Mouse (Mus musculus) gastrocnemius, adult 2 months (tissue): Measurements from ENCODE around the gene Cage1. TPM values are rescaled to one million over a fixed set of nuclear protein-coding genes. Genes with fewer than 3 reads are reported as not detected.

Source experiments
- DNase-seq: peaks from one replicate; pipeline ENCODE4 v3.0.0; 2022
- H3K27ac ChIP-seq: fragments of 200-600 bp; 2 replicates; pipeline ENCODE4 v1.8.1; 2022; ENCODE audit warnings: mild to moderate bottlenecking
- H3K4me3 ChIP-seq: fragments of 200-600 bp; 2 replicates; pipeline ENCODE4 v1.8.1; 2022; ENCODE audit warnings: mild to moderate bottlenecking, moderate library complexity
- CTCF ChIP-seq: fragments of 200-600 bp; IDR thresholded peaks from 2 replicates; pipeline ENCODE4 v1.8.1; 2022; ENCODE audit warnings: antibody characterized with exemption, mild to moderate bottlenecking, moderate library complexity
- intact Hi-C: fragments of 180-260 bp; cut with DNase I; formaldehyde crosslinking; loops from one replicate; pipeline ENCODE4 v1.15.1; 2025
- long read RNA-seq, 2 experiments: library from polyadenylated mRNA; stranded (forward); transcript quantifications; one replicate each; pipeline ENCODE4 v2.0.0; 2021
- total RNA-seq, 2 experiments: library from RNA; stranded (reverse); gene quantifications; 2 replicates each; pipeline ENCODE4 v1.2.3; 2021

Cage1 gene
- 1 to 10 TPM in 1 of 2 experiments, under 1 TPM in 1; 0.74 to 1.5 TPM for total RNA-seq
- long read RNA-seq, experiment 1, partial matches to known transcripts, result 0 of 3 reads
- long read RNA-seq, experiment 1, other reads (novel, unspliced or antisense), result 2 of 3 reads
- long read RNA-seq, experiment 2, partial matches to known transcripts, result 0 of 2 reads
- long read RNA-seq, experiment 2, other reads (novel, unspliced or antisense), result 1 of 2 reads

DNA sequence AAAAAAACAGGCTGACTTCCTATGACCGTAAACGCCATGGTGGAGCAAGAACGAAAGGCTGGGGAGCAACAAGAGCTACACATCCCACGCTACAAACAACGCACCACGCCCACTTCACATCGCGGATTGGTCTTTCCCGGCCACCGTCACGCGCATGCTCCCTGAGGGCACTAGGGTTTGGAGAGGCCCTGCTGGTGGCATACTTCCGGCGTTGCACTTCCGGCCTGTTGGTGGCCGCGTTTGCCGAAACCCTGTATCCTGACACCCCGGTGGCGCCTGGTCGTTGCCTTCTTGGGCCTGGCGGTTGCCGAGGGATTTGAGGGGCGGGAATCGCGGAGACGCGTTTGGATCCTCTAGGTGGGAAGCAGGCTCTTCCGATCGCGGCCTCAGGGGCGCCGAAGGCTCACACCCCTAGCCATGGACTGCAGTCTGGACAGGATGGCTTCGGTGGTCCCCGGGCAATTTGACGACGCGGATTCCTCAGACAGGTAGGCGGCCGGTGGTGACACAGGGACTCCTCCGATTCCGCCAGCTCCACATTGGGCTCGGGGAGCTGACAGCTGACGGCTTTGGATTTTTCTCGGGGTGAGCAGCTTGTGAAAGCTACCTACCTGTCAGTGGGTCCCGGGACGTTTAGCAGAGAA lies at the start of gene Cage1:
Gene Cage1 (minus strand): TSS at position 26 of the 644 bp plus-strand sequence.
- DNase-seq, result peak; percentile 97
- peak within 1 kb of the TSS; percentile 99 for H3K4me3 ChIP-seq
- TF ChIP-seq CTCF, result peak; percentile 38
- intact Hi-C loops, result loop anchor here (2.0 to 5.0 kb wide), 3 partner anchors 42 to 605 kb away; partner anchors contain the start of gene Ssr1
- H3K27ac ChIP-seq, result peak within 1 kb of the TSS; percentile 93

DNA sequence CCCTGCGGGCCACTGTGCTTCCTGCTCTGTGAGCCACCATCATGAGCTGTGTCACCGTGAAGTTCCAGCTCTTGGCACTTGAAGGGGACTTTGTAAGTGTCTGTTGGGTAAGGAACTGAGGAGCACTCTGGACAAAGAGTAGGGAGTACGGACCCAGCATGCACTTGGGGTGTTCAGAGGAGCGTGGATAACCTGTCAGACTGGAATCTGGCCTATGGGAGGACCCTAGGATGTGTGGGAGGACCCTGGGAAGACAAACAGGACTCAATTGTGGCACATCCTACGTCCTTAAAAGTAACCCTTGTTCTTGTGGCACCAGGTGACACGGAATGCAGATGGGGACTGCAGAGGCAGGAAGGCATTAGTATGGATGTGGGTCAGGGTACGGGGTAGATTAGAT lies 44.3 kb upstream of the Cage1 start:
- DNase-seq, result no peak
- intact Hi-C loops, result no loop called here
- TF ChIP-seq CTCF, result no peak
- no peak overlapping the region for H3K4me3 ChIP-seq
- no peak overlapping the region for H3K27ac ChIP-seq

DNA sequence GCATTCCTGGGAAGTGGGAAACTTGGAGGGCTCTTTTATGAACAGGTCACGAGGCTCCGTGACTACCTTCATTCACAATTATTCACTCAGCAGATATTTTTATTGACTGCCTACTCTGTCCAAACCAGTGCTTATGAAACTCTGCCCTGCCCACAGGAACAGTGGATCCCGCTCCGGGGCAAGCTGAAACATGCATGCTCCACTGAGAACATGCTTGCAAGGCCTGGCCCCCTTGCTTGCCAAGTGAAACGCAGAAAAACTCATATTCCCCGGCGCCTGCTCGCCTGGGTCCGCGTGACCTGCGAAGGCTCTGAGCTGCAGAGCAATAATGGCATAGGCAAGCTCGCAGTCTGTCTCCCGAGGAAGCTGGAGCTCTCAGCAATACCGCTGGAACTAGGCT lies 43.9 kb upstream of the Cage1 start:
- H3K27ac ChIP-seq, result no peak overlapping the region
- DNase-seq, result no peak
- intact Hi-C loops, result no loop called here
- TF ChIP-seq CTCF, result no peak
- no peak overlapping the region for H3K4me3 ChIP-seq

DNA sequence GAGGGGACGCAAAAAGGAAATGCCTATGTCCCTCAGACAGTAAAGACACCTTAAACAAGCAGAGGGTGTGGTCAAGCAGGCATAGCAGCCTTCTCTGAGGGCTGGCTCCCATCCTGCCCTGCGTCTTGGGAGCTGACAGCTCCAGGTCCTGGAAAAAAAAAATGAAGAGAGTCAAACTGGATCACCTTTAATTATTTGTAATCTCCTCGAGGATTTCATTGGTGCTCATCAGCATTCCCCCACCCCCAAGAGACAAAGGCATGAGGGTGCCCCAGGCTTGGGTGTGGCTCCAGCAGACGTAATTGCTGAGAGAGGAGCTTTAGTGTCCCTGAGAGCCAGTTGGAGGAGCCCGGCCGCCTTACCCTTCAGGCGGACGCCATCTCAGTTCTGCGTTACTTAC lies 43.1 kb upstream of the Cage1 start:
- TF ChIP-seq CTCF, result no peak
- Histone ChIP-seq H3K27ac (no peak overlapping the region), H3K4me3 (no peak overlapping the region)
- DNase-seq, result no peak
- intact Hi-C loops, result no loop called here

DNA sequence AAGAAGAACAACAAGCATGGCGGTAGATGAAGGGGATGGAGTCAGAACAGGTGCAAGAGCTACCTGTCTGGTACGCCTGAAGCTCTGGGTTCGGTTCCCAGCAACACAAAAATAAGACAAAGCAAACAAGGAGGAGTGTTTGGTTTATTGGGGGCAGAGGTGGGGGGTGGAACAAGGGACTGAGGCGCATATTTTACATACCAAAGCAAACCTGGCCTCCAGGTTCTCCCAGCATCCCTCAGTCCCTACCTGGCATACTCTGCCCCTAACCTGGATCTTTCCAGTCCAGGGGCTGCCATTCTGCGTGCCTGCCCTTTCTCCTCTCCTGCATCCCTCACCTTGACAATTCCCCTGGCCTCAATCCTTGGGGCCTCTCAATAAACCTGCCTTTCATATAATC lies 42.5 kb upstream of the Cage1 start:
- H3K4me3 ChIP-seq, result no peak overlapping the region
- no peak for TF ChIP-seq CTCF
- intact Hi-C loops, result no loop called here

DNA sequence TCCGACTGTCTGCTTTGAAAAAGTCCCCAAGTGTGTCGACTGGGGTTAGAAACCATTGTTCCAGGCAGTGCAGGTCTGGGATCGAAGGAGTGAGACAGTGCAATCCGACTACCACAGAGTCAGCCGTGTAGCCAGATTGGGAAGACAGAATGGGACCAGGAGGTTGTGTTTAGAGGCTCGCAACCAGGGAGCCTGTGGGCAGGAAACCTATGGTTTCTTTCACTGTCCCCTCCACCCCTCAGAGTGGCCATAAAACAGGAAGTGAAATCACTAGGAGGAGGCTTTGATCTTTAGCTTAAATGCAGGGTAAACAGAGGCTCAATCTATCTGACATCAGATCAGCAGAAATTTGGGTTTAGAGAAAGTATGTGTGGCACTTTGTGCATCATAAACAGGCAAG lies 42.0 kb upstream of the Cage1 start:
- H3K27ac ChIP-seq, result no peak overlapping the region
- intact Hi-C loops, result no loop called here
- no peak for DNase-seq
- H3K4me3 ChIP-seq, result no peak overlapping the region
- TF ChIP-seq CTCF, result no peak

More for the DNA sequence above, 42.5 kb upstream of the Cage1 start:
- DNase-seq, result no peak
- H3K27ac ChIP-seq, result no peak overlapping the region

DNA sequence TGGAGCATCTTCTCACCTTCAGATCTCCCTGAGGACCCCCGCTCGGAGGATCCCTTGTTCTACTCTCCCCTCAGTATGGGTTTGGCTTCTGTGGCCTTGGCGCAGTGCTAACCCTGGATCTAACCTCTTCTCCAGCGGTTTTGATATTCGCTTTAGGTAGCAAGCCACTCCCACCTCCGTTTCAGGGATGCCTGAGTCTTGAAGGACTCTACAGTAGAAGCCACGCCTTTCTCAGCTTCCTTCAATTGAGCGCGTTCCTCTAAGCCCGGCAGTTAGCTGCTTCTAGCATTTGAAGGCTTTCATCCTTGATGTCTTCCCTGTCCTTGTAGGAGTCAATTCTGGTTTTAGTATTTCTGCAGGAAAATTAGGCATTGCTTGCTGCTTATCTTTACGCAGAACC lies 40.2 kb upstream of the Cage1 start:
- DNase-seq, result no peak
- H3K27ac ChIP-seq, result no peak overlapping the region
- H3K4me3 ChIP-seq, result no peak overlapping the region
- no peak for TF ChIP-seq CTCF
- intact Hi-C loops, result no loop called here

DNA sequence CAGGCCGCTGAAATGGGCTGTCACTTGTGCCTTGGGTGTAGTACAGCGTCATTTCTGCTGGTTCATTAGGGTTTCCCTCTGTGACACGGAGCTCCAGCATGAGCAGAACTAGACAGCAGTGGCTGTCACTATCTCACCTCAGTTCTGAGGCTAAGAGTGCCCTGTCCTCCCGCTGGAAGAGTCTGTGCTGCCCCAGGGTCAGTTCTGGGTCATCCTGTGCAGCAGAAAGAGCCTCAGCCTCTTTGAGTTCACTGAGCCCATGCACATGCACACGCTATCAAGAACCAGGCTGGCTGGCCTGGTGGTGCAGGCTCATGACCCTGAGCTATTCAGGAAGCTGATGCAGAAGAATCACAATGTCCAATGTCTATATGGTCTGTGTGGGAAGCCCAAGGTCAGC lies 37.5 kb upstream of the Cage1 start:
- no peak overlapping the region for H3K27ac ChIP-seq
- intact Hi-C loops, result no loop called here

DNA sequence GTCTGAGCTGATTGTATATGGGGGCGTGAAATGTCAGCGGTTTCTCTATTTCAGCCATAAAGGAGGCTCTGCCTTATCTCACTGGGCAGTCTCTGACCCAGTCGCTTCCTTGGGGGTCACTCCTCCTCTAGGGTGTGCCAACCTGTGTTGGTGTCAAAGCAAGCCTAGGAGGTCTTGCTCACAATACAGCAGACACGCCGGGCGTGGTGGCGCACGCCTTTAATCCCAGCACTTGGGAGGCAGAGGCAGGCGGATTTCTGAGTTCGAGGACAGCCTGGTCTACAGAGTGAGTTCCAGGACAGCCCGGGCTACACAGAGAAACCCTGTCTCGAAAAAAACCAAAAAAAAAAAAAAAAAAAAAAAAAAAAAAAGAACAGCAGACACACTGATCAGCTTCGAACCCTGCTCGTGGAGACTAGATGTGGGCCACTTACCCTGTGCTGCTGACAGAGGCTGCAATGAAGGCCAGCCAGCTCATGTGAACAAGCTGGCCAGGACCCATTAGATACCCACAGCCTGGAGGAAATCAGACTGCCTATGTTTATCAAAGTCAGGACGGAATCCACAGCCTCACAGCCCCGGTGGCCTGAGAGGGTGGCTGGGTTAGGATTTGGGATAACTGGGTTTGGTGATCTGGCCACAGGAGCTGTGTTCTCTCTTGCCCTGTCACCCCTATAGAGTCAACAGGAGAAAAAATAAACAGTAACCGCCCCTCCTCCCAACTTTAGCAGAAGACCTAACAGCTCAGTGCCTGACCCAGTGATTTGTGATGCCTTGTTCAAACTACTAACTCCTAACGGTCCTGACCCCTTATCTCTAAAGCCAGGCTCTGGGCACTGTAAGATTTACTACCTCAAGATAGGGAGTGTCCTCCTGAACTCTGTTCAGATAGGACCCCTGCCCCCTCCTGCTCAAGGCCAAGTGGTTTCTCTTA lies 36.8 kb upstream of the Cage1 start:
- no peak for TF ChIP-seq CTCF
- H3K4me3 ChIP-seq, result no peak overlapping the region
- intact Hi-C loops, result no loop called here
- DNase-seq, result no peak
- H3K27ac ChIP-seq, result no peak overlapping the region

More for the DNA sequence above, 37.5 kb upstream of the Cage1 start:
- TF ChIP-seq CTCF, result no peak
- no peak for DNase-seq
- H3K4me3 ChIP-seq, result no peak overlapping the region

DNA sequence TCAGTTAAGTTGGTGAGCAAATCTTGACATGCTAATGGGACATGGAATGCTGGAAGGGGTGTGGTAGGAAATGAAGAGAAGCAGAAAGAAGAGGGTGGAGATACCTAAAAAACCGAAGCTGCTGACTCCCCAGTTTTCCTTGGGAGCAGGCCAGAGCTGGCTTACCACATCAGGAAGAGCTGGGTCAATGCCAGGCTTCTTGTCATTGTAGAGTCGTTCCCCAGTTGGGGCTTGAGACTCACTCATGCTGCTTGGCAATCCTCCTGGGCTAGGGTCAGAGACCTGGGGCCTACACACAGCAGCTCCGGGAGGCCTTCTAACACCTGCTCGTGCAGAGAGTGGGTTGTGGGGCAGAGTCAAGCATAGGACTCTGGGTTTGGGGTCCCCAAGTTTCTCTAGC lies 34.1 kb upstream of the Cage1 start:
- Histone ChIP-seq H3K4me3 (no peak overlapping the region), H3K27ac (no peak overlapping the region)
- DNase-seq, result no peak
- no peak for TF ChIP-seq CTCF
- intact Hi-C loops, result no loop called here

DNA sequence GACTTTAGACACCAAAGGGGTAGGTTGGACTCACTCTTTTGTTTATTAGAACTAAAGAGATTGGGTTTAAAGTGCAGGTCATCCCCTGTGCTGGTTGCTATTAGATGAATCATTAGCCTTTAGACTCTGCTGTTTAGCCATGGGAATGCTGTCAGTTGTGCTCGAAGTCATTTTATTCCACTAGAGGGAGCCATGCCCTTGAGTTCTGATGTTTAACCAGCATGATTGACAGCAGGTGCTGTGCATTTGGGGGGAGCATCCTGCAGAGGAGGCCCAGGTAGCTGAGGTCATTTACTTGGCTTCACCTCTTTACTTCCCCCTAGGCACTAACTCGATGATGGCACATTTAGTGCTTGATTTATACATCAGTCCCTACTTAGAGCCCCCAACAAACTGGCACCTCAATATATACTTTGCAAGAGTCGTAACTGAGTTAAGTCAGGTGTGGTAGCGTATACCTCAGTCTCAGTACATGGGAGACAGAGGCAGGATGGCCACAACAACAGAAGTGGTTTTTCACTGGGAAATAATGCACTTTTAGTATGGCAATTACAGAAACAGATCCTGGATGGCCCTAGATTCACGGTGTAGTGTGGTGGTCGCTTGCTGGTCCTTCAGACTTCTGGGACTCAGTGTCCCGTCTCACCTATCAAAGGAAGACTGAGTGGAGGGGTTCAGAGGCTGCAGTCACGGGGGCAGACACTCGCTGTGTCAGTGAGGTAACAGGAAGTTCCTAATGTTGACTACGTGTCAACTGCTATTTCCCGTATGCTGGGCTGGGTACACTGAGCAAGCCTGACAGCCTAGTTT lies 28.2 kb upstream of the Cage1 start:
- H3K4me3 ChIP-seq, result no peak overlapping the region
- no peak overlapping the region for H3K27ac ChIP-seq
- peak; percentile 20 for DNase-seq
- peak; percentile 69 for TF ChIP-seq CTCF
- intact Hi-C loops, result loop anchor here (10.0 kb wide), 2 partner anchors 140 to 560 kb away; partner anchors contain the start of gene Snrnp48

DNA sequence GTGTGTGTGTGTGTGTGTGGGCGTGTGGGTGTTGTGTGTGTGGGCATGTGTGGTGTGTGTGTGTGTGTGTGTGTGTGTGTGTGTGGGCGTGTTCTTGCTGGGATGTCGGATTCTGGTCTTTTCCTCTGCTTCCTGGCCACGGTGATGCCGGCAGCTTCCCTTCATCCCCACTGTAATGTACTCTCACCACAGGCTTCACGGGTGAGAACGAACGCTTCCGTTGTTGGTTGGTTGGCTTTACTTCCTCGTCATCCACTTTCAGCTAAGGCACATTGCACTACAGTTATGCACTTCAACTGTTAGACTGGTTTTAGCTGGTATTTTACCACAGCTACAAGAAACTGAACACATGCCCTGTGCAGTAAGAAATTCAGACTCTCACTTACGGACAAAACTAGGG lies 25.8 kb upstream of the Cage1 start:
- Histone ChIP-seq H3K4me3 (no peak overlapping the region), H3K27ac (no peak overlapping the region)
- intact Hi-C loops, result loop anchor here (10.0 kb wide), 2 partner anchors 142 to 562 kb away; partner anchors contain the start of gene Snrnp48
- TF ChIP-seq CTCF, result no peak
- DNase-seq, result no peak
